Mouse (Mus musculus) neural tube, embryonic 12.5 days (tissue): ENCODE data around the gene Sec61a1. TPM values are rescaled to one million over a fixed set of nuclear protein-coding genes. Genes with fewer than 3 reads are reported as not detected.

ENCODE experiments used
- ATAC-seq: fragments of 200-750 bp; cut with Nextera tagmentation; 2 replicates; pipeline ENCODE4 v1.8.0; 2017; ENCODE audit warnings: low read depth, mild to moderate bottlenecking, moderate TSS enrichment, moderate library complexity; ENCODE audit not compliant: low FRiP score
- H3K27ac ChIP-seq: fragments of 300-500 bp; sonication (generic); 2 replicates; pipeline ENCODE4 v1.5.1; 2016
- H3K27me3 ChIP-seq: fragments of 300-500 bp; sonication (generic); replicated peaks from 2 replicates; pipeline ENCODE4 v1.6.1; 2016; ENCODE audit warnings: mild to moderate bottlenecking
- H3K36me3 ChIP-seq: fragments of 300-500 bp; sonication (generic); 2 replicates; pipeline ENCODE4 v1.6.1; 2016; ENCODE audit warnings: mild to moderate bottlenecking
- H3K4me1 ChIP-seq: fragments of 300-500 bp; sonication (generic); 2 replicates; pipeline ENCODE4 v1.6.1; 2016
- H3K4me2 ChIP-seq: fragments of 300-500 bp; sonication (generic); replicated peaks from 2 replicates; pipeline ENCODE4 v1.6.1; 2016; ENCODE audit warnings: mild to moderate bottlenecking
- H3K4me3 ChIP-seq: fragments of 300-500 bp; sonication (generic); 2 replicates; pipeline ENCODE4 v1.5.1; 2016
- H3K9ac ChIP-seq: fragments of 300-500 bp; sonication (generic); 2 replicates; pipeline ENCODE4 v1.6.1; 2016; ENCODE audit warnings: mild to moderate bottlenecking
- H3K9me3 ChIP-seq: fragments of 300-500 bp; sonication (generic); 2 replicates; pipeline ENCODE4 v1.6.1; 2016; ENCODE audit warnings: mild to moderate bottlenecking
- WGBS: fragments of 180-500 bp; shearing (Covaris S2); methylation state at CpG from one replicate; pipeline ENCODE4 v1.1.7; 2016; 5-methylcytosine and 5-hydroxymethylcytosine counted together
- polyA plus RNA-seq: library from polyadenylated mRNA; unstranded; fragments of >200 nt; fragmentation: Nextera tagmentation; extraction: Ambion mirVana; gene quantifications from 2 replicates; pipeline ENCODE4 v1.2.1, GENCODE M21; 2016

The Sec61a1 gene
- polyA plus RNA-seq, result 192 and 193 TPM in 2 replicates

GRCm38 (mm10) chr6:88518404-88519263 lies at the start of gene Sec61a1:
Gene Sec61a1, minus strand, starts transcription at chr6:88518905.
- under 1% methylated on average over 75 of the region's 80 CpGs for WGBS
- ATAC-seq, result peak; percentile 97

GRCm38 (mm10) chr6:88566676-88567075 lies 48.0 kb upstream of the Sec61a1 start:
- H3K9ac ChIP-seq, result no peak overlapping the region
- H3K4me1 ChIP-seq, result 0 out of 2 replicates have a peak, but pooled peaks cover 4% of the 10 kb centered on the region
- peak overlapping the region; percentile 18; the same call in 1 of the 2 replicates for H3K4me2 ChIP-seq
- no peak overlapping the region for H3K27ac ChIP-seq
- ATAC-seq, result no peak
- H3K27me3 ChIP-seq, result peaks cover 19% of the 10 kb centered on the region
- H3K36me3 ChIP-seq, result no peaks in the 10 kb centered on the region
- H3K9me3 ChIP-seq, result no peaks in the 10 kb centered on the region
- WGBS, result 8% methylated on average over 7 of the region's 7 CpGs
- no peak overlapping the region for H3K4me3 ChIP-seq

More at GRCm38 (mm10) chr6:88518404-88519263, at the start of gene Sec61a1:
- H3K4me3 ChIP-seq, result peak within 1 kb of the TSS; percentile 91
- H3K4me1 ChIP-seq, result peaks cover 23% of the 10 kb centered on the region
- peaks cover 26% of the 10 kb centered on the region for H3K36me3 ChIP-seq
- H3K27me3 ChIP-seq, result no peaks in the 10 kb centered on the region
- H3K27ac ChIP-seq, result peak within 1 kb of the TSS; percentile 50
- H3K9ac ChIP-seq, result peak within 1 kb of the TSS; percentile 90
- H3K9me3 ChIP-seq, result no peaks in the 10 kb centered on the region
- peak within 1 kb of the TSS; percentile 90 for H3K4me2 ChIP-seq

- no peak overlapping the region for H3K27ac ChIP-seq
- no peaks in the 10 kb centered on the region for H3K36me3 ChIP-seq
- WGBS, result 41% methylated on average over 6 of the region's 6 CpGs
- no peak overlapping the region for H3K4me3 ChIP-seq
- peaks cover 19% of the 10 kb centered on the region for H3K27me3 ChIP-seq
- H3K9ac ChIP-seq, result no peak overlapping the region
- ATAC-seq, result no peak
- no peak overlapping the region for H3K4me2 ChIP-seq
- H3K9me3 ChIP-seq, result no peaks in the 10 kb centered on the region
- 0 out of 2 replicates have a peak, but pooled peaks cover 4% of the 10 kb centered on the region for H3K4me1 ChIP-seq
These were observed 46.3 kb upstream of the Sec61a1 start for GRCm38 (mm10) chr6:88565033-88565432.

GRCm38 (mm10) chr6:88560156-88560555 lies 41.5 kb upstream of the Sec61a1 start:
- H3K9me3 ChIP-seq, result no peaks in the 10 kb centered on the region
- H3K4me2 ChIP-seq, result no peak overlapping the region
- H3K27me3 ChIP-seq, result peaks cover 6% of the 10 kb centered on the region; the same call in 1 of the 2 replicates
- ATAC-seq, result no peak
- H3K9ac ChIP-seq, result no peak overlapping the region
- H3K4me3 ChIP-seq, result no peak overlapping the region
- WGBS, result 95% methylated on average over 4 of the region's 4 CpGs
- no peak overlapping the region for H3K27ac ChIP-seq
- no peaks in the 10 kb centered on the region for H3K4me1 ChIP-seq
- no peaks in the 10 kb centered on the region for H3K36me3 ChIP-seq

GRCm38 (mm10) chr6:88559688-88560087 lies 41.0 kb upstream of the Sec61a1 start:
- ATAC-seq, result no peak
- Histone ChIP-seq H3K4me2 (no peak overlapping the region), H3K27me3 (peaks cover 5% of the 10 kb centered on the region; the same call in 1 of the 2 replicates), H3K27ac (no peak overlapping the region), H3K4me3 (no peak overlapping the region), H3K9ac (no peak overlapping the region), H3K9me3 (no peaks in the 10 kb centered on the region), H3K36me3 (no peaks in the 10 kb centered on the region), H3K4me1 (no peaks in the 10 kb centered on the region)
- whole genome bisulfite sequencing, result 41% methylated on average over 5 of the region's 5 CpGs

- H3K27ac ChIP-seq, result no peak overlapping the region
- ATAC-seq, result no peak
- WGBS, result 86% methylated on average over 1 of the region's 1 CpGs
- H3K4me2 ChIP-seq, result no peak overlapping the region
- H3K9me3 ChIP-seq, result no peaks in the 10 kb centered on the region
- H3K27me3 ChIP-seq, result no peaks in the 10 kb centered on the region
- H3K4me3 ChIP-seq, result no peak overlapping the region
- H3K9ac ChIP-seq, result no peak overlapping the region
- no peaks in the 10 kb centered on the region for H3K4me1 ChIP-seq
- H3K36me3 ChIP-seq, result no peaks in the 10 kb centered on the region
These were observed 39.4 kb upstream of the Sec61a1 start for GRCm38 (mm10) chr6:88558076-88558475.

- Histone ChIP-seq H3K27ac (no peak overlapping the region), H3K9me3 (no peaks in the 10 kb centered on the region), H3K27me3 (no peaks in the 10 kb centered on the region), H3K4me3 (no peak overlapping the region), H3K9ac (no peak overlapping the region), H3K4me1 (no peaks in the 10 kb centered on the region), H3K36me3 (no peaks in the 10 kb centered on the region), H3K4me2 (no peak overlapping the region)
- no peak for ATAC-seq
- WGBS, result 9% methylated on average over 4 of the region's 4 CpGs
These were observed 38.8 kb upstream of the Sec61a1 start for GRCm38 (mm10) chr6:88557548-88557947.

GRCm38 (mm10) chr6:88549916-88550315 lies 31.2 kb upstream of the Sec61a1 start:
- Histone ChIP-seq H3K27ac (no peak overlapping the region), H3K9me3 (no peaks in the 10 kb centered on the region), H3K4me3 (no peak overlapping the region), H3K4me2 (no peak overlapping the region), H3K36me3 (no peaks in the 10 kb centered on the region), H3K27me3 (peaks cover 4% of the 10 kb centered on the region), H3K4me1 (no peaks in the 10 kb centered on the region), H3K9ac (no peak overlapping the region)
- no peak for ATAC-seq
- WGBS, result 88% methylated on average over 2 of the region's 2 CpGs

- H3K27ac ChIP-seq, result no peak overlapping the region
- 40% methylated on average over 4 of the region's 4 CpGs for WGBS
- no peak for ATAC-seq
These were observed 30.6 kb upstream of the Sec61a1 start for GRCm38 (mm10) chr6:88549137-88549814.

GRCm38 (mm10) chr6:88548405-88549049 lies 29.8 kb upstream of the Sec61a1 start:
- no peak overlapping the region for H3K9ac ChIP-seq
- WGBS, result 86% methylated on average over 10 of the region's 10 CpGs
- no peaks in the 10 kb centered on the region for H3K4me1 ChIP-seq
- no peaks in the 10 kb centered on the region for H3K36me3 ChIP-seq
- no peak overlapping the region for H3K27ac ChIP-seq
- no peaks in the 10 kb centered on the region for H3K9me3 ChIP-seq
- no peak overlapping the region for H3K4me2 ChIP-seq
- H3K27me3 ChIP-seq, result peaks cover 4% of the 10 kb centered on the region
- H3K4me3 ChIP-seq, result no peak overlapping the region
- ATAC-seq, result no peak

More at GRCm38 (mm10) chr6:88549137-88549814, 30.6 kb upstream of the Sec61a1 start:
- H3K27me3 ChIP-seq, result peaks cover 4% of the 10 kb centered on the region
- H3K4me1 ChIP-seq, result no peaks in the 10 kb centered on the region
- no peak overlapping the region for H3K4me3 ChIP-seq
- H3K4me2 ChIP-seq, result no peak overlapping the region
- H3K36me3 ChIP-seq, result no peaks in the 10 kb centered on the region
- no peaks in the 10 kb centered on the region for H3K9me3 ChIP-seq
- H3K9ac ChIP-seq, result no peak overlapping the region

GRCm38 (mm10) chr6:88545397-88545790 lies 26.7 kb upstream of the Sec61a1 start:
- Histone ChIP-seq H3K27ac (no peak overlapping the region), H3K4me3 (no peak overlapping the region), H3K27me3 (peaks cover 4% of the 10 kb centered on the region), H3K36me3 (no peaks in the 10 kb centered on the region), H3K4me1 (no peaks in the 10 kb centered on the region), H3K9me3 (no peaks in the 10 kb centered on the region), H3K4me2 (no peak overlapping the region; the same call in 1 of the 2 replicates), H3K9ac (no peak overlapping the region)
- no peak for ATAC-seq
- 30% methylated on average over 10 of the region's 10 CpGs for WGBS
